Mouse (Mus musculus) heart, adult 2 months (tissue): ENCODE measurements around the gene Gm2a.

Source experiments
- EP300 ChIP-seq: fragments of 200-500 bp; IDR thresholded peaks from 2 replicates; pipeline ENCODE4 v1.6.1; 2011; ENCODE audit warnings: low read depth, low read length, control low read depth; ENCODE audit not compliant: insufficient read depth
- POLR2A ChIP-seq: fragments of 200-500 bp; IDR thresholded peaks from 2 replicates; pipeline ENCODE4 v1.6.1; 2011; ENCODE audit warnings: mild to moderate bottlenecking, low read depth, low read length, control low read depth; ENCODE audit not compliant: insufficient read depth

DNA sequence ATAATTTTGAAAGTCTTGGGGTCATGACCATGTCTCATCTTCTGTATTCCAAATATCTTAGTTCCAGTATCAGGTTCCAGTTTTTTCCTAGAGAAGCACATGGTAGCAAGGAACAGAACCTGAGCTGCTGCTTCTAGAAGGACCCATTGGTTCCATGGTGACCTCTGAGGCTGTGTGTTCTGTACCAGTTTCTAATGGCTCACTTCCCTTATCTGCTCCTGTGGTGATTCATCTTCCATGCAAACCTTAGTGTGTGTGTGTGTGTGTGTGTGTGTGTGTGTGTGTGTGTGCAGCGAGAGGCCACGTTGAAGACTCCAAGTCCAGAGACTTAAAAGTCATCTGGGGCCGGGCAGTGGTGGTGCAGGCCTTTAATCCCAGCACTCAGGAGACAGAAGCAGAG is 18.1 kb downstream of the Gm2a start:
- TF ChIP-seq POLR2A (no peak), EP300 (no peak)
